In genomic region chr12:29652516-29652915, GRCm38 (mm10) we compare ENCODE assay signal across 17 mouse cellular contexts.
"Had no signal": no experiment of that assay in that cellular context is flagged by ENCODE, and none has a peak within 500 bp of the region (broad histone marks: within the 10 kb centered on the region; RNA-seq: fewer than 3 reads in every experiment).

No protein-coding gene starts in this region.

- H3K9ac ChIP-seq: lung, embryonic 14.5 days; midbrain, embryonic 12.5 days had no signal

- H3K4me2 ChIP-seq: lung, embryonic 14.5 days; midbrain, embryonic 12.5 days had no signal

- DNase-seq: lung, adult 18-20 months; lung, embryonic 14.5 days; lung, postnatal 10 days; lung, postnatal 4 days; midbrain, embryonic 14.5 days; retina, postnatal 1 day; right cerebral cortex, adult 18-20 months; right cerebral cortex, postnatal 25 days; right cerebral cortex, postnatal 4 days; spleen, adult 18-20 months; thymus, adult 18-20 months; thymus, postnatal 14 days; thymus, postnatal 36 days had no signal

- H3K27me3 ChIP-seq: midbrain, embryonic 12.5 days had no signal

- H3K36me3 ChIP-seq: midbrain, embryonic 10.5 days; midbrain, embryonic 12.5 days had no signal

- H3K27ac ChIP-seq: midbrain, embryonic 10.5 days; midbrain, embryonic 12.5 days had no signal

- H3K9me3 ChIP-seq: midbrain, embryonic 10.5 days; midbrain, embryonic 12.5 days had no signal

- H3K4me3 ChIP-seq: midbrain, embryonic 10.5 days; midbrain, embryonic 12.5 days; myocyte had no signal

- ATAC-seq: midbrain, embryonic 16.5 days had no signal
